Mouse (Mus musculus) liver, postnatal 0 days (tissue): ENCODE results near the gene D10Wsu102e.

Source experiments
- CTCF ChIP-seq: sonication (generic); IDR thresholded peaks from 2 replicates; pipeline ENCODE4 v1.5.1; 2016; ENCODE audit warnings: antibody characterized with exemption, low read depth
- EP300 ChIP-seq: IDR thresholded peaks from 2 replicates; pipeline ENCODE4 v1.6.1; 2016; ENCODE audit warnings: antibody characterized with exemption, low read depth, mild to moderate bottlenecking

DNA sequence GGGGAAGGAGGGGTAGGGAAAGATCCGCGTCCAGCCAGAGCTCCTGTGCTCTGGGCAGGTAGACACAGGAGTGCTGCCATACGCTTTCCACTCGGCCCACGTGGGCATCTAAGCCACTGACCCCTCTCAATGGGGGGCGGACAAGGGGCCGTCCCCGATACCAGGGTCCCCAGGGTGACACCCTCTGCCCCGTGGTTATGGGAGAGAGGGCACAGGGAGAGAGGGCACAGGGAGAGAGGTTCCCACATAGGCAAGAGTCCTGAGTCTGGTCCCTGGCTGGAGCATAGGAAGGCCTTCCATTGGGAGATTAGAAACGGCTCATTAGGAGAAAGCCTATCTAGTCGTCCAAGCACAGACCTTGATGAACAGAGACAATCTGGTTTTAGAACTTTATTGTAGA is 45.7 kb downstream of the D10Wsu102e start:
- TF ChIP-seq CTCF (no peak), EP300 (no peak)
